ENCODE assay signal across 8 mouse cellular contexts in the genomic region with DNA sequence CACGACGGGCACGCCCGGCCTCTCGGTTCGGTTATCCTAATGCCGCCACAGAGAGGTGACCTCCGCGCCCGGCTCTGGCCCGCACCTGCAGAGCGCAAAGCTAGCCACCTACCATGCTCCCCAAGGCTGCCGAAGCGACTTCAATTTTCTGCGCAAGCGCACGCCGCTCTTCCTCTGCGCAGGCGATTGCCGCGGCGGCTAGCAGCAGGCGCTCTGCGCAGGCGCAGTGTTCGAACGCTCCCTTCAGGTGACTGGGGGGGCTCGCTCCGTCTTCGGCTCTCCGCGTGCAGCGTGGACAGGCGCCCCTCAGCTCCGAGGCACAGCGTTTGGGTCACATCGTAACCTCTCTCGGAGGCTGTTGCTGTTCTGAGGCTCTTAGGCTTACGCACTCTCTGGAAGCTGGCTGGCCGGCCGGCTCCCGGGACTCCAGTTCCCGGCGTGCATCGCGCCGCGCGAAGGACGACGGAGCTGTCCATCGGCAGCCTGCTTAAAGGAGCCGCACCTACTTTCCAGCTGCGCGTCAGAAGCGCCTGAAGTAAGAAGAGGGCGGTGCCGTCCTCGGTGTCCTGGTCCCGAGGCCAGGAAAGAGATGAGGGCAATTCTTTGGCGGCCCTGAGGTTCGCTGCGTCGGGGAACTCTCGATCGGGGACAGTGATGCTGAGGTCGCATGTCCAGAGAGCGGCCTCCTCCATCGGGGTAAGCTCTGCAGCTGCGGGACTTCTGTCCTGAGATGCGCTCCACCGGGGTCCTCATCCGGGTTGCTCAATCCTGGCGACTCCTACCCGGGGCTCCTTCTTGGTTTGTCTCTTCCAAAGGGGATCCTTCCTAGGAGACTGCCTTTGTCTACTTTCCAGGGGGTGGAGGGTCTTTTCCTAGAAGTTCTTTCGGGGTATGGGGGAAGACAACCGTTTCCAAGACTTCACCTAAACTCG. TPM values are rescaled to one million over a fixed set of nuclear protein-coding genes. Genes with fewer than 3 reads are reported as not detected.
DNase-seq lines count a peak whose midpoint lies in the region; ATAC-seq lines count a peak whose summit lies in the region.

TSS of gene Dcun1d2 (minus strand) at position 440 of the 932 bp plus-strand sequence.
TSS of gene Tmco3 (plus strand) at position 499 of the 932 bp plus-strand sequence.

- H3K27me3 ChIP-seq in heart, embryonic 10.5 days (ENCODE audit: insufficient read depth, poor library complexity, severe bottlenecking): no peaks in the 10 kb centered on the region
- H3K27me3 ChIP-seq in kidney, embryonic 15.5 days: no peaks in the 10 kb centered on the region

- no peaks in the 10 kb centered on the region for H3K9me3 ChIP-seq in heart, embryonic 10.5 days
- no peaks in the 10 kb centered on the region for H3K9me3 ChIP-seq in kidney, embryonic 15.5 days (replicated peaks)

- H3K4me2 ChIP-seq in kidney, embryonic 15.5 days: peak within 1 kb of the TSS; percentile 94

- H3K36me3 ChIP-seq in heart, embryonic 10.5 days: peaks cover 12% of the 10 kb centered on the region
- peaks cover 17% of the 10 kb centered on the region for H3K36me3 ChIP-seq in kidney, embryonic 15.5 days

- peak; percentile 92 to 95 for DNase-seq in B cell, adult 2 months
- DNase-seq in brain, adult 2 months (ENCODE audit: low read depth, low spot score): peak; percentile 98
- peak; percentile 98 for DNase-seq in heart, embryonic 10.5 days (ENCODE audit: low spot score)
- peak; percentile 96 for DNase-seq in liver
- peak; percentile 93 to 99 for DNase-seq in spleen, postnatal 4 days (ENCODE audit: low spot score in 2 of 2)

- H3K27ac ChIP-seq in heart, embryonic 10.5 days: peak within 1 kb of the TSS; percentile 98
- peak within 1 kb of the TSS; percentile 97 for H3K27ac ChIP-seq in kidney, embryonic 15.5 days

- H3K4me1 ChIP-seq in heart, embryonic 10.5 days: peaks cover 21% of the 10 kb centered on the region
- peaks cover 32% of the 10 kb centered on the region for H3K4me1 ChIP-seq in kidney, embryonic 15.5 days

- peak; percentile 86 for ATAC-seq in erythroblast, adult 5-6 weeks (replicated peaks; ENCODE audit: low FRiP score, poor library complexity, severe bottlenecking)
- ATAC-seq in kidney, embryonic 15.5 days (replicated peaks; ENCODE audit: low FRiP score): peak; percentile 93
- peak; percentile 82 for ATAC-seq in monocyte, adult 5-6 weeks (replicated peaks; ENCODE audit: insufficient number of reproducible peaks, low FRiP score, low TSS enrichment, poor library complexity, severe bottlenecking)

- WGBS in heart, embryonic 10.5 days: under 1% methylated on average over 79 of the region's 79 CpGs
- under 1% methylated on average over 79 of the region's 79 CpGs for WGBS in kidney, embryonic 15.5 days

- peak within 1 kb of the TSS; percentile 75 for H3K9ac ChIP-seq in kidney, embryonic 15.5 days

- peak within 1 kb of the TSS; percentile 87 for H3K4me3 ChIP-seq in heart, embryonic 10.5 days
- H3K4me3 ChIP-seq in kidney, embryonic 15.5 days (replicated peaks): peak within 1 kb of the TSS; percentile 73

RNA-seq across cellular contexts. Expression of gene Dcun1d2, which starts in this region (rescaled TPM):
- total RNA-seq in erythroblast, adult 5-6 weeks (2015; ENCODE audit: low replicate concordance): 0.42 and 9.2 TPM in 2 replicates
- total RNA-seq in erythroblast, adult 5-6 weeks (2017; ENCODE audit: low replicate concordance): 4.2 and 5.4 TPM in 2 replicates
- 23.5 and 27.3 TPM in 2 replicates for polyA plus RNA-seq in heart, embryonic 10.5 days (2016; fragmentation: Nextera tagmentation; extraction: Ambion mirVana)
- 24.6 and 26.0 TPM in 2 replicates for polyA plus RNA-seq in kidney, embryonic 15.5 days (2015; fragmentation: Nextera tagmentation; extraction: Ambion mirVana)
- total RNA-seq in monocyte, adult 5-6 weeks (2017): 13.0 to 26.2 TPM (median 21.2 TPM) in 3 replicates

RNA-seq across cellular contexts. Expression of gene Tmco3, which starts in this region (rescaled TPM):
- 7.1 and 12.3 TPM in 2 replicates for total RNA-seq in erythroblast, adult 5-6 weeks (2015; ENCODE audit: low replicate concordance)
- 6.1 and 9.4 TPM in 2 replicates for total RNA-seq in erythroblast, adult 5-6 weeks (2017; ENCODE audit: low replicate concordance)
- 37.5 and 39.6 TPM in 2 replicates for polyA plus RNA-seq in heart, embryonic 10.5 days (2016; fragmentation: Nextera tagmentation; extraction: Ambion mirVana)
- polyA plus RNA-seq in kidney, embryonic 15.5 days (2015; fragmentation: Nextera tagmentation; extraction: Ambion mirVana): 41.4 and 45.1 TPM in 2 replicates
- 9.7 to 19.3 TPM (median 12.1 TPM) in 3 replicates for total RNA-seq in monocyte, adult 5-6 weeks (2017)

Comparison
In these comparisons a context has a peak if more than half of its experiments do, and no peak if none do; other contexts are left out.
1. Peak in every context shown above with its lines: DNase-seq, ATAC-seq, H3K4me3 ChIP-seq and H3K27ac ChIP-seq.